Mouse (Mus musculus) liver, adult 2 months (tissue): ENCODE data around the gene Mrgprh. TPM values are rescaled to one million over a fixed set of nuclear protein-coding genes. Genes with fewer than 3 reads are reported as not detected.

Experiments used
- DNase-seq: peaks from one replicate; pipeline ENCODE4 v3.0.0-alpha.2; 2011; ENCODE audit warnings: low read depth, low spot score; ENCODE audit errors: extremely low read depth
- H3K27ac ChIP-seq: fragments of 200-500 bp; replicated peaks from 2 replicates; pipeline ENCODE4 v1.5.1; 2012; ENCODE audit warnings: low read depth, mild to moderate bottlenecking, control low read depth, inconsistent platforms, low read length; ENCODE audit not compliant: insufficient read depth
- H3K27me3 ChIP-seq: fragments of 200-500 bp; 2 replicates; pipeline ENCODE4 v1.6.1; 2012; ENCODE audit warnings: mild to moderate bottlenecking, moderate library complexity, low read length, inconsistent platforms; ENCODE audit not compliant: control insufficient read depth, insufficient read depth
- H3K36me3 ChIP-seq: fragments of 200-500 bp; 2 replicates; pipeline ENCODE4 v1.6.1; 2012; ENCODE audit warnings: low read length, inconsistent platforms; ENCODE audit not compliant: control insufficient read depth, insufficient read depth
- H3K4me1 ChIP-seq: fragments of 200-500 bp; 2 replicates; pipeline ENCODE4 v1.6.1; 2011; ENCODE audit warnings: low read length; ENCODE audit not compliant: control insufficient read depth, insufficient read depth
- H3K4me3 ChIP-seq: fragments of 200-500 bp; 2 replicates; pipeline ENCODE4 v1.5.1; 2011; ENCODE audit warnings: low read depth, mild to moderate bottlenecking, control low read depth, low read length, moderate library complexity; ENCODE audit not compliant: insufficient read depth
- H3K79me2 ChIP-seq: fragments of 200-500 bp; 2 replicates; pipeline ENCODE4 v1.6.1; 2012; ENCODE audit warnings: inconsistent platforms, mild to moderate bottlenecking, low read length, moderate library complexity; ENCODE audit not compliant: control insufficient read depth, insufficient read depth
- H3K9ac ChIP-seq: fragments of 200-500 bp; 2 replicates; pipeline ENCODE4 v1.6.1; 2012; ENCODE audit warnings: low read depth, mild to moderate bottlenecking, control low read depth, inconsistent platforms, low read length
- CTCF ChIP-seq: fragments of 200-500 bp; IDR thresholded peaks from 2 replicates; pipeline ENCODE4 v1.5.1; 2011; ENCODE audit warnings: low read depth, low read length, control low read depth
- POLR2A ChIP-seq: fragments of 200-500 bp; IDR thresholded peaks from 2 replicates; pipeline ENCODE4 v1.6.1; 2011; ENCODE audit warnings: low read length, control low read depth; ENCODE audit not compliant: insufficient read depth; ENCODE audit errors: extremely low read depth
- WGBS: fragments of 180-500 bp; shearing (Covaris S2); methylation state at CpG from one replicate; pipeline ENCODE4 v1.1.7; 2018; 5-methylcytosine and 5-hydroxymethylcytosine counted together
- polyA plus RNA-seq: library from polyadenylated mRNA; depleted of rRNA; stranded (reverse); fragments of >200 nt; gene quantifications from 2 replicates; pipeline ENCODE4 v1.2.3, GENCODE M21; 2012; rRNA removed
- total RNA-seq: library from RNA; depleted of rRNA; stranded (reverse); fragments of >200 nt; gene quantifications from 2 replicates; pipeline ENCODE4 v1.2.3, GENCODE M21; 2014; rRNA removed

Gene Mrgprh
- total and polyA plus RNA-seq, 2 experiments, result 0.05 to 0.09 TPM

DNA sequence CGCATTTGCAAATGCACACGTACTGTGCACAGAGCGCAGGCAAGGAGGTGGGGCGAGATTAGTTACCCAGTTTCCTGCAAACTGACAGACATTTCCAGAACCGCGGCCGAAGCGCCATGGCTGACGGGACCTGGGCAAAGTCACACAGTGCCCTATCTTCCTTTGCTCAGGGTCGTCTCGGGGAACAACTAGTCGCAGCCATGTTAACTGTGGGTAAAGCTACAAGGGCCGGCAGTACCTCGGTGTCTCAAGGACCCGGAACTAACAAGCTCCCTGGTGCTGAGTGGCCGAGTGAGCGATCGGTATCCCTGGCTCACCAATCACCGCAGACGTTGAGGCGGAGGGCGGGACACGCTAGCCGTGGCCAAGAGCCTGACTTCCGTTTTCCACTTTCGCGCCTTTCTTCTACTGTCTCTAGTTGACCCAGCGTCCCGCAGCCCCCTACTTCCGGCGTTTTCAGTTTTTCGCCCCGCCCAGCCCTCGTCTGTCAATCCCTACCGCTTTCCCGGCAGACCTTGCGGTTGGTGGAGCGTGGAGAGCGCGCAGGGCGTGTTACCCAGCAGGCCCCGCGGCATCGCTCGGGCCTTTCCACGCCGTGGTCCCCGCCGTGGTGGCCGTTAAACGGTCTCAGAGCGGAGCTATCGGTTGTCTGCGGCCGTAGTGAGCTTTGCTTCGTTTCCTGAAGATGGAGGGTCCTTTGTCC is 40.2 kb downstream of the Mrgprh start, which contains the start of gene Mrpl18:
Gene Mrpl18, minus strand, starts transcription at position 465 of the 703 bp plus-strand sequence.
- peak; percentile 97 for DNase-seq
- peaks cover 2% of the 10 kb centered on the region for H3K4me1 ChIP-seq
- peak within 1 kb of the TSS; percentile 70 for H3K27ac ChIP-seq
- WGBS, result under 1% methylated on average over 56 of the region's 56 CpGs
- H3K36me3 ChIP-seq, result peaks cover 43% of the 10 kb centered on the region
- peak within 1 kb of the TSS; percentile 78 for H3K9ac ChIP-seq
- H3K27me3 ChIP-seq, result no peaks in the 10 kb centered on the region
- TF ChIP-seq POLR2A (peak; percentile 88), CTCF (no peak)
- peak within 1 kb of the TSS; percentile 68 for H3K4me3 ChIP-seq
- H3K79me2 ChIP-seq, result no peaks in the 10 kb centered on the region; the same call in 1 of the 2 replicates

DNA sequence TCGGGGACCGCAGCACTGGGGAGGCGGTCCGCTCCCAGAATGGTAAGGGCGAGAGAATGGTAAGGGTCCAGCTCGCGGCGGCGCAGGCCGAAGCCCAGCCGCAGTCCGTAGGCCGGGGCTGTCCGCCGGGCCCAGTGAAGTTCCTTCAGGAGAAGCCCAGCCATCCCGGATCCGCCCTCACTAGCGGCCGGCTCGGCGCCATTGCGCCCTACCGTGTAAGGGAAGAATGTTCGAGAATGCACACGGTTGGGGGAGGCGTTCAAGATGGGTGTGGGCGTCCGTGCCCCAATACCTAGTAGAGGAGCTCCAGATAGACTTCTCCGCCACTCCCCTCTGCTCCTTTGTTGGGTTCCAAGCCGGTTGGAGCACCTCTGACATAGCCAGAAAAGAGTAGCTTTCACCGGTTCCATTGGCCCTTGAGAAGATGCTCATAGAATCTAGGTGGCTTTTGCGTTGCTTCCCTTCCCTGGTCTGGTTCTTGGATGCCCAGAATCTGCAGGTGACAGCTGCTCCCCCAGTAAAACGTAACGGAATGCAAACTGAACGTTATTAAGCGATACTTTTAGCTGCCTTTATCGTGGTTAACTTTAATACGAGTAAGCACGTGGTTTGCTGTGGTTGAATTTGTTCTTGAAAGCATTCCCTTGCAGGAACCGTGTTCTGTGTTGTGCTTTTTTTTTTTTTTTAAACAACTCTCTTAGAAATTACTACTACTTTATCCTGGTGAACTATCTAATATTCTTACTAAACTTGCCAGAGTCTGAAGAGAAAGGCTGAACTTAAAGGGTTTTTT is 41.0 kb downstream of the Mrgprh start:
- Histone ChIP-seq H3K9ac (peak overlapping the region; percentile 78), H3K36me3 (peaks cover 41% of the 10 kb centered on the region), H3K79me2 (no peaks in the 10 kb centered on the region; the same call in 1 of the 2 replicates), H3K27ac (peak overlapping the region; percentile 70), H3K4me1 (peaks cover 2% of the 10 kb centered on the region), H3K27me3 (no peaks in the 10 kb centered on the region), H3K4me3 (peak overlapping the region; percentile 66)
- WGBS, result under 1% methylated on average over 40 of the region's 40 CpGs
- no peak for TF ChIP-seq POLR2A
- TF ChIP-seq CTCF, result no peak
- peak; percentile 60 for DNase-seq

DNA sequence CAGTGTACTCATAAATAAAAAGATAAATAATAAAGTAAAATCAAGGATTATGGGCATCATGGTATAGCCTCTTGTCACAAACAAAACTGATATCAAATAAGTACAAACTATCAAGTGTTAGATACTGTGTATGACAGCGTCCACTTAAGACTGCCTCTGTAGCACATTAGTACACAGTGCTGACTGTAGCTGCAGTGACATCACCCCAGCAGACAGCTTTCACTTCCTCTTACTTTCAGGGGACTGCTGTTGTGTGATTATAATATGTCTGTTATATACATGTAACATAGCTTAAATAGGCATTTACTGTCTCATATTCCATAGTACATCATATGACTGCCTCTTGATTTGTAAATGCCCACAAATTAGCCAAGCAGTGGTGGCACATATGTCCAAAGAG is 45.2 kb downstream of the Mrgprh start:
- H3K9ac ChIP-seq, result no peak overlapping the region
- peaks cover 54% of the 10 kb centered on the region for H3K36me3 ChIP-seq
- no peaks in the 10 kb centered on the region; the same call in 1 of the 2 replicates for H3K79me2 ChIP-seq
- WGBS, result 67% methylated on average over 1 of the region's 1 CpGs
- TF ChIP-seq CTCF (no peak), POLR2A (no peak)
- no peak overlapping the region for H3K27ac ChIP-seq
- peak; percentile 45 for DNase-seq
- no peak overlapping the region for H3K4me3 ChIP-seq
- H3K4me1 ChIP-seq, result peaks cover 13% of the 10 kb centered on the region
- H3K27me3 ChIP-seq, result no peaks in the 10 kb centered on the region

DNA sequence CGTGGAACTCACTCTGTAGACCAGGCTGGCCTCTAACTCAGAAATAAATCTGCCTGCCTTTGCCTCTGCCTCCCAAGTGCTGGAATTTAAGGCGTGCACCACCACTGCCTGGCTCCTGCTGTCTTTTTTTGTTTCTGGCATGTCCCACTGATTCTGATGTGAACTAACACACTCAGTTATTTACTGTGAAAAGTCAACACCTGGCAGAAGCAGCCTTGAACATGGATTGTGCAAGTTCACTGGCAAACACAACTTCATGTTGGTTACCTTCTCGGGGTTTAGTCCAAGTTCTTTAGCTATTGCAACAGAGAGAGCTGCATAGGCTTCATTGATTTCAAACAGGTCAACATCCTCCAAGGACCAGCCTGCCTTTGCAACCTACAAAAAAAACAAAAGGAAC is 49.2 kb downstream of the Mrgprh start:
- H3K4me3 ChIP-seq, result no peak overlapping the region
- no peak overlapping the region for H3K9ac ChIP-seq
- DNase-seq, result peak; percentile 100
- no peaks in the 10 kb centered on the region for H3K27me3 ChIP-seq
- WGBS, result 23% methylated on average over 3 of the region's 3 CpGs
- TF ChIP-seq CTCF (no peak), POLR2A (no peak)
- H3K36me3 ChIP-seq, result peaks cover 52% of the 10 kb centered on the region
- peaks cover 24% of the 10 kb centered on the region for H3K4me1 ChIP-seq
- peak overlapping the region; percentile 32; the same call in 1 of the 2 replicates for H3K27ac ChIP-seq
- H3K79me2 ChIP-seq, result no peaks in the 10 kb centered on the region

DNA sequence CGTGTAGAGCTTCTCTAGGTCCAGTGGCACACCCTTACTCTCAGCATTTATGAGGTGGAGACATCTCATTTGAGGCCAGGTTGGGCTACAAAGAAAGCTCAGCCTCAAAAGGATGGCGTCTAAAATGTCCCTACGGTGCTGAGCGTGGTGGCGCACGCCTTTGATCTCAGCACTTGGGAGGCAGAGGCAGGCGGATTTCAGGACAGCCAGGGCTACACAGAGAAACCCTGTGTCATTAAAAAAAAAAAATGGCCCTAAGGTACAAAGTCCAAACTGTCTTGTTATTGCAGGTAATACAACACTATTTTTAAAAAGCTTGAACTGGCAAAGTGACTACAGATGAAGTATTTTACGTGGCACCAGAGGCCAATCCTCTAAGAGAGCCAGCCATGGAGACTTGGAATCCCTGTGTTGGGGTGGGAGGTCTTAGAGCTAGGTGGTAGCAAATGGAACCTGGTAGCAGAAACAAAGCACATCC is 49.9 kb downstream of the Mrgprh start:
- peaks cover 28% of the 10 kb centered on the region for H3K4me1 ChIP-seq
- peak overlapping the region; percentile 90 for H3K27ac ChIP-seq
- no peaks in the 10 kb centered on the region for H3K79me2 ChIP-seq
- peaks cover 45% of the 10 kb centered on the region for H3K36me3 ChIP-seq
- H3K4me3 ChIP-seq, result no peak overlapping the region
- WGBS, result 25% methylated on average over 8 of the region's 8 CpGs
- no peaks in the 10 kb centered on the region for H3K27me3 ChIP-seq
- peak; percentile 93 for DNase-seq
- H3K9ac ChIP-seq, result no peak overlapping the region
- TF ChIP-seq POLR2A (no peak), CTCF (no peak)

Other genes with a start within 250 kb of the Mrgprh start
- gene Slc22a1, start 200.2 kb upstream of the Mrgprh start, total RNA-seq, result 311 and 487 TPM in 2 replicates
- gene Slc22a1, start 200.2 kb upstream of the Mrgprh start, polyA plus RNA-seq, result 527 and 571 TPM in 2 replicates
- gene Igf2r, start 106.4 kb upstream of the Mrgprh start, total RNA-seq, result 22.3 and 26.6 TPM in 2 replicates
- 8.0 and 8.7 TPM in 2 replicates for gene Igf2r, start 106.4 kb upstream of the Mrgprh start, polyA plus RNA-seq
- gene Mas1, start 7.9 kb upstream of the Mrgprh start, total RNA-seq, result 0.18 TPM in 1 of 2 replicates, not detected in the other
- gene Mas1, start 7.9 kb upstream of the Mrgprh start, polyA plus RNA-seq, result 0.35 and 0.55 TPM in 2 replicates
- gene Pnldc1, start 34.2 kb downstream of the Mrgprh start, total RNA-seq, result 0.27 and 1.3 TPM in 2 replicates
- gene Pnldc1, start 34.2 kb downstream of the Mrgprh start, polyA plus RNA-seq, result 1.1 and 1.5 TPM in 2 replicates
- gene Tcp1, start 39.7 kb downstream of the Mrgprh start, total RNA-seq, result 134 and 136 TPM in 2 replicates
- 39.9 and 50.2 TPM in 2 replicates for gene Tcp1, start 39.7 kb downstream of the Mrgprh start, polyA plus RNA-seq
- gene Mrpl18, start 40.3 kb downstream of the Mrgprh start, total RNA-seq, result 43.6 and 54.6 TPM in 2 replicates
- 27.9 and 41.2 TPM in 2 replicates for gene Mrpl18, start 40.3 kb downstream of the Mrgprh start, polyA plus RNA-seq
- 255 and 271 TPM in 2 replicates for gene Acat3, start 64.6 kb downstream of the Mrgprh start, total RNA-seq
- 178 and 179 TPM in 2 replicates for gene Acat3, start 64.6 kb downstream of the Mrgprh start, polyA plus RNA-seq
- 75.1 and 75.7 TPM in 2 replicates for gene Acat2, start 84.7 kb downstream of the Mrgprh start, total RNA-seq
- 44.6 and 45.9 TPM in 2 replicates for gene Acat2, start 84.7 kb downstream of the Mrgprh start, polyA plus RNA-seq
- 32.0 and 32.6 TPM in 2 replicates for gene Wtap, start 118.1 kb downstream of the Mrgprh start, total RNA-seq
- gene Wtap, start 118.1 kb downstream of the Mrgprh start, polyA plus RNA-seq, result 7.8 and 7.9 TPM in 2 replicates
- 169 and 338 TPM in 2 replicates for gene Sod2, start 130.8 kb downstream of the Mrgprh start, total RNA-seq
- 593 and 597 TPM in 2 replicates for gene Sod2, start 130.8 kb downstream of the Mrgprh start, polyA plus RNA-seq
- gene Gpr31b, start 176.3 kb downstream of the Mrgprh start, total RNA-seq, result not detected in 2 replicates
- gene Gpr31b, start 176.3 kb downstream of the Mrgprh start, polyA plus RNA-seq, result not detected in 2 replicates
- gene Tcp10b, start 185.1 kb downstream of the Mrgprh start, total RNA-seq, result 0.27 and 0.65 TPM in 2 replicates
- gene Tcp10b, start 185.1 kb downstream of the Mrgprh start, polyA plus RNA-seq, result not detected in 2 replicates